Mouse (Mus musculus) spleen, adult 2 months (tissue): ENCODE measurements around the gene Gmcl1.

Source experiments
- CTCF ChIP-seq: fragments of 200-500 bp; IDR thresholded peaks from 2 replicates; pipeline ENCODE4 v1.5.1; 2011; ENCODE audit warnings: mild to moderate bottlenecking, inconsistent platforms; ENCODE audit not compliant: insufficient read depth, insufficient read length, insufficient replicate concordance; ENCODE audit errors: extremely low read depth
- POLR2A ChIP-seq: fragments of 200-500 bp; IDR thresholded peaks from 2 replicates; pipeline ENCODE4 v1.6.1; 2011; ENCODE audit warnings: low read depth, low read length, inconsistent platforms

GRCm38 (mm10) chr6:86658501-86658900 is 74.7 kb downstream of the Gmcl1 start:
- no peak for TF ChIP-seq POLR2A
- no peak for TF ChIP-seq CTCF
